Mouse (Mus musculus): Measurements from ENCODE around the gene Micu2.
"Not testable (repeated sequence)": the region's sequence is repeated elsewhere in the genome, so short reads cannot be mapped to it uniquely, and the experiment has no call there.

Micu2 gene

GRCm38 (mm10) chr14:57961861-57962260 is 37.2 kb downstream of the Micu2 start:
- DNase-seq (ENCODE audit: low spot score in 2 of 2), result no peak

DNA sequence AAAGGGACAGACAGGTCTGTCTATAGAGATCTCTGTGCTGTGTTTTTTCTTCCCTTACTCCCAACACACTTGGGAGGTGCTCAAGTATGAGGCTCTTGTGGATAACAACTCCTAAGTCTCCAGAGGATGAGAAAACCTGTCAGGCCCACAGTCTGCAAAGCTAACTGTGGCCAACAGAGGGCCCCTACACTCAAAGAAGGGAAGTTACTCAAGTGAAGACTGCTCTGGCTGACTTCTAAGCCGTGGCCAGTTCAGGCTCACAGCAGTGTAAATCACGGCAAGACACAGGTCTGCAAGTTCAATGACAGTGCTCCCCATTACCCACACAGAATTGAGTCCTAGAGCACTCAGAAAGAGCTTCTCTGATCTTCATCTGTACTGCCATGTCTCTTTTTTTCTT is 48.0 kb downstream of the Micu2 start:
- no peak for DNase-seq (ENCODE audit: low spot score in 2 of 2)

DNA sequence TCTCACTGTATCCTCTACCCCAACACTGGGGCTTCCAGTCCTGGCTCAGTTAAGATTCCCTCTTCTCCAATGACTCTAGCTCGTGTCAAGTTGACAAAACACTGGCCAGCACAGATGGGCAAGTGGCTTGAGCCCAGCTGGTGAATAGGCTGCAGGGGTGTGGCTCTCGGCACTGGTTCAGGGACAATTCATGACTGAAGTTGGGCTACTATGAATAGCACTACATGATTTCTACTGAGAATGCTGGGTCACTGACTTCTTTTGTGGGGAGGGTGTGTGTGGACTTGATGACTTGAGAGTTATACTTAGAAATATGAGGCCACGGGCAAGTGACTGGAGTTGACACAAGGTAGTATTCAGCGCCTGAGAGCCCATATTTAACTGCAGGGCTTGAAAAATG is 53.2 kb downstream of the Micu2 start:
- no peak for DNase-seq (ENCODE audit: low spot score in 2 of 2)

- no peak for DNase-seq (ENCODE audit: low spot score in 2 of 2)
Measured at GRCm38 (mm10) chr14:57937297-57937696, 61.8 kb downstream of the Micu2 start.

- DNase-seq (ENCODE audit: low spot score in 2 of 2), result no peak
Measured at GRCm38 (mm10) chr14:57934666-57935065, 64.4 kb downstream of the Micu2 start.

DNA sequence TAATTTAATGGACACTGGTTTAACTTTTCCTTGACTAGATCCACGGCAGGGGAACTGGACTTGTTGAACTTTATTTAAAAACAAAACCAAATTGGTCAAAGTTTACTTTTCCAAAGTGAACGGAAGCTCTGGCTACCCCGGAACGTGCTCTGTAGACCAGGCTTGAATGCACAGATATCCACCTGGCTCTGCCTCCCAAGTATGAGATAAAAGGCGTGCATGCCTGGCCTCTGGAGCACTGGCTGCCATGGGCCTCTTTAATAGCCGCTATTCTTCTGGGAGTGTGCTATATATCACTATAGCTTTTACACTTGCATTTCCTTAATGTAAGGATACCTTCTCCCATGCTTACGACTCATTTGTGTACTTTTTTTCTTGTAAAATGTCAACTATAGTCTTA is 65.5 kb downstream of the Micu2 start:
- no peak for DNase-seq (ENCODE audit: low spot score in 2 of 2)

DNA sequence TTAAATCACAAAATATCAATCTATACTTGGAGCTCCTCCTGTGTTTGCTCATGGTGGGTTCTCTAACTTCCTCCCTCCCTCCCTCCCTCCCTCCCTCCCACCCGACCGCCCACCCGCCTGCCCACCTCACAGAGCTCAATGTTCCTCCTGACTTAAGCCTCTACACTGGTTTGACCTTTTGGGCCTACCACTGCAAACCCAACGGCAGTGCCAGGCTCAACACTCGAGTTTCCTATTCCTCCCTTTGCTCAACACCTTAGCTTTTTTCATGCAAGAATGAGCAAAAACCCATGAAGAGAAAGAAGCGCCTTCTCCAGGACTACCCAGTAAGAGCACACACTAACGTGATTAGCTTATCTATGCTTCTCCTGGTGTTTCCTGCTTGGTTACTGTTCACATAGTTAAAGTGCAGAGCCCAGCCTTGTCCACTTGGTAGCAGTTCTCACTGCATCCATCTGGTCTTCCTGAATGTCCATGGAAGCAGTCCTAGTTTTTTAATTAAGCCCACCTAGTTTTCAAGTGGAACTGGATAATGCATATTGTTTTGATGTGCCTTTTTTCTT is 66.1 kb downstream of the Micu2 start:
- DNase-seq (ENCODE audit: low spot score in 2 of 2), result no peak

- DNase-seq (ENCODE audit: low spot score in 2 of 2), result peak; percentile 11 to 20
Measured at GRCm38 (mm10) chr14:57921428-57922131, 77.5 kb downstream of the Micu2 start.

DNA sequence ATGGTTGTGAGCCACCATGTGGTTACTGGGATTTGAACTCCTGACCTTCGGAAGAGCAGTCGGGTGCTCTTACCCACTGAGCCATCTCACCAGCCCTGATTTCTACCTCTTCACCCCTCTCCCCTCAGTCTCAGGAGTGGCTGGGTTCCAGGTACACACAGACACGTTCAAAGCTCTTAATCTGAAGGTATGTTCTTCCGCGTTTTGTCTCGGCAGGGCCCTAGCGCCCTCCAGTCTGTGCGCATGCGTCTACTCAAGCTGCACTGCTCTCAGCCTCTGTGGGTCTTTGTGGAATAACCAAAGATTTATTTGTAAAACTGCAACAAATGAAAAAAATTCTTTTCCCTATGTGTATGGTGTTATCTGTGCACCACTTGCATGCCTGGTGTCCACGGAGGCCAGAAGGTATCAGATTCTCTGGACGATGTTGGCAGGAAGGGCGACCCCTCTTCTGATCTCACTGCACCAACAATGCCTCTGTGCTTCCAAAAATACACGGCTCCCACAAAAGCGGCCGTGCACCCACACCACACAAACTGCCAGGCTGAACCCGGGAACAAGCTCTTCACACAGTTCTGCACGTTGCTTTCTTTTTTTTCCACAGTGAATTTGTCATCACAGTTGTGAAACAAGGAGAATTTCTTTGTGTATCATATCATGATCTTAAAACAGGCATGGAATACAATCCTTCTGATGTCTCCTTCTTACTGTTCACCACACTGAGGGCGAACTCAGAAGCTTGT is 78.3 kb downstream of the Micu2 start:
- DNase-seq (ENCODE audit: low spot score in 2 of 2), result no peak

- no peak for DNase-seq (ENCODE audit: low spot score in 2 of 2)
Measured at GRCm38 (mm10) chr14:57919148-57919875, 79.8 kb downstream of the Micu2 start.

- DNase-seq (ENCODE audit: low spot score in 2 of 2), result no peak
Measured at GRCm38 (mm10) chr14:57915341-57915740, 83.7 kb downstream of the Micu2 start.

DNA sequence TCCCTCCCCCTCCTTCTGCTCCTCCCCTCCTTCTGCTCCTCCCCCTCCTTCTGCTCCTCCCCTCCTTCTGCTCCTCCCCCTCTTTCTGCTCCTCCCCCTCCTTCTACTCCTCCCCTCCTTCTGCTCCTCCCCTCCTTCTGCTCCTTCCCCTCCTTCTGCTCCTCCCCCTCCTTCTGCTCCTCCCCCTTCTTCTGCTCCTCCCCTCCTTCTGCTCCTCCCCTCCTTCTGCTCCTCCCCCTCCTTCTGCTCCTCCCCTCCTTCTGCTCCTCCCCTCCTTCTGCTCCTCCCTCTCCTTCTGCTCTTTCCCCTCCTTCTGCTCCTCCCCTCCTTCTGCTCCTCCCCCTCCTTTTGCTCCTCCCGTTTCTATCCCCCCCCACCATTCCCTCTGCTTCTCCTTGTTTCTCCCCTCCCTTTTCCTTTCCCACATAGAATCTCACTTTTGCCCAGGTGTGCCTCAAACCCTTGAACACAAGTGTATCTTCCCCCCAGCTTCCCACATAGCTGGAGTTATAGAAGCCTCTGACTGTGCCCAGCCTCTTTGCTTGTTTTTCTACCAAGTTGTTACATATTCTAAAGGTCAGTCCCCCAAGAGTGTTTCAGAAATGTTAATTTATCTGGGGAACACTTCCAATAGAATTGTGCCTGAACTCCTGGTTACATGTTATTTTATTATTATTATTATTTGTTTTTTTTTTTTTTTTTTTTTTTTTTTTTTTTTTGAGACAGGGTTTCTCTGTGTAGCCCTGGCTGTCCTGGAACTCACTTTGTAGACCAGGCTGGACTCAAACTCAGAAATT is 86.7 kb downstream of the Micu2 start:
- DNase-seq (ENCODE audit: low spot score in 2 of 2), result not testable (repeated sequence)

- not testable (repeated sequence) for DNase-seq (ENCODE audit: low spot score in 2 of 2)
Measured at GRCm38 (mm10) chr14:57911787-57912186, 87.3 kb downstream of the Micu2 start.

DNA sequence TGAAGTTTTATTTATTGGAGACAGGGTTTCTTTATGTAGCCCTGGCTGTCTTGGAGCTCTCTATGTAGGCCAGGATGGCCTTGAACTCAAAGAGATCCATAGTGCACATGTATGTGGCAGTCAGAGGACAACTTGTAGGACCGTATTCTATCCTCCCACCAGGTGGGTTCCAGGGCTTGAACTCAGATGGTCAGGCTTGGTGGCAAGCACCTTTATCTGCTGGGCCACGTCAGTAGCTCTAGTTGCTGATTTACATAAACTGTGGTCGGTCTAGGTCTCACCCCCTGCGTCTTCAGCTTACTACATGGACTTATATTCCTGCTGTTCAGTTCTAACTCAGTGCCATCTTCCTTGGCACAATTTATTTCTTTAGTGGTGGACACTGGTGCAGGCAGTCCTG is 87.7 kb downstream of the Micu2 start:
- no peak for DNase-seq (ENCODE audit: low spot score in 2 of 2)

- DNase-seq (ENCODE audit: low spot score in 2 of 2), result peak; percentile 62 to 84
Measured at GRCm38 (mm10) chr14:57910501-57911068, 88.5 kb downstream of the Micu2 start.

- no peak for DNase-seq (ENCODE audit: low spot score in 2 of 2)
Measured at GRCm38 (mm10) chr14:57909297-57909696, 89.8 kb downstream of the Micu2 start.

DNA sequence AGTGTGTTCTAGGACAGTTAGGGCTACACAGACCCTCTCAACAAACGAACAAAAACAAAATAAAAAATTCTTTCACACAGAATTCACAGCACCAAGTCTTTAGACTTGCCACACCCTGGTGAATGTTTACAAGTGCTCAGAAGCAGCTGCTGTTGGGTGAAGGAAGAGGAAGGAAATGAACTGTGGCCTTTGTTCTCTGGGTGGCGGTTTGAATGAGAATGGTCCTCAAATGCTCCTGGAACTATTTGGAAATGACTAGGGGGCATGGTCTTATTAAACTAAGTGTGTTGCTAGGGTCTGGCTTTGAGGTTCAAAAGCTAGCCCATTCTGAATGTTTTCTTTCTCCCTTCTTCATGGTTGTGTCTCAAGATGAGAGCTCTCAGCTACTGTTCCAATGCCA is 90.6 kb downstream of the Micu2 start:
- no peak for DNase-seq (ENCODE audit: low spot score in 2 of 2)

DNA sequence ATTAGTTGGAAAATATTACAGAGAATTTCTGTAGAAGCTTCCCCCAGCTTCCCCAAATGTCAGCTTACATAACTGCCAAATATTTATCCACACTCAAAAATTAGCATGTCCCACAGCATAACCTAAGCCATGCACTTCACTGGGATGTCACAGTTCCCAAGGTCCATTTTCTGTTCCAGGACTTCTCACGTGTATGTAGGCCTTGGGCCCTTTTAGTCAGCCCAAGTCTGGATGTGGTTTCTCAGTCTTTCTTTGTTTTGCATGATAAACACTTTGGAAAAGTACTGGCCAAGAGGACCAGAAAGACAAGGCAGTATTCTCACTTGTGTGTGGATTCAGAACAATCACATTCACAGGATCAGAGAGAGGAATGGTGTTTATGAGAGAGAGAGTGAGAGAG is 97.1 kb downstream of the Micu2 start:
- no peak for DNase-seq (ENCODE audit: low spot score in 2 of 2)

GRCm38 (mm10) chr14:57896882-57897281 is 102.2 kb downstream of the Micu2 start:
- no peak for DNase-seq (ENCODE audit: low spot score in 2 of 2)

- DNase-seq (ENCODE audit: low spot score in 2 of 2), result not testable (repeated sequence)
Measured at GRCm38 (mm10) chr14:57896088-57896871, 102.8 kb downstream of the Micu2 start.
